Mouse (Mus musculus): Measurements from ENCODE around the gene Kif1c. TPM values are rescaled to one million over a fixed set of nuclear protein-coding genes. Genes with fewer than 3 reads are reported as not detected.
A peak's percentile ranks its signal among the peaks of the same experiment; 100 is the strongest.

Kif1c gene
- polyA plus RNA-seq, 1 experiment from 2014 or later = 2.3 TPM

DNA sequence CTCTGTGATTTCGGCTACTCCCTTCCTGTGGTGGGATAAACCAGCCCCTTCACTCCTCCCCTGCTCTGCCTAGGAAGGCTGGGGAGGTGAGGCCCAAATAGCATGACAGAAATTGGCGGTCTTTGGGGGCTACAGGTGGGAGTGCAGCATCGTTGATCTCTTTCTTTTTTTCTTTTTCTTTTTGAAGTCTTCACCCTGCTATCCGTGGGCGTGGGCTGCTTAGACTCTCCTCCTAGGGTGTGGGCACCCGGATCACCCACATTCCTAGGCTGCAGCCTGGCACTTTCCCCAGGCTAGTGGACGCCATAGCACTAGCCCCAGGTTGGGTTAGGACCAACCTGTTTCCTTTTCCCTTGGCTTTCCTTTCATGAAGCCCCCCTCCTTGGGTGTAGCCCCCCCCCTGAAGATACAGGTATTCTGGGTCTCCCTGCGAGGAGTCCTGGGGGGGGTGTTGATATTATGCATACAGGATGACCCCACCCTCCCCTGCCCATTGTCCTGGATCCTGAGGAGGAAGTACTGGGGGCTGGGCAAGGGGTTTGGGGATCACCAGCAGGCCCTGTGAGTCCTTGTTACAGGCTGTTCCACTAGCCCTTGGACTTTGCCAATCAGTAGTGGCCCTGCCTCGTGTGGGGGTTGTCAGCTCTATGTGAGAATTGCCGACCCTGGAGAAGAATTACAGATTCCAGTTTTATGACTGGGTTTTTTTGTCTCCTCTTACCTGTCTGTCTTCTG, 1.0 kb downstream of the Kif1c start:
- H3K9ac ChIP-seq (ENCODE audit: low read depth, low read length) = peak overlapping the region; percentile 95
- ATAC-seq = peak; percentile 11; the same call in 1 of the 2 replicates
- 9% methylated on average over 10 of the region's 10 CpGs for WGBS
- no peaks in the 10 kb centered on the region for H3K27me3 ChIP-seq (replicated peaks; ENCODE audit: control insufficient read depth, insufficient read depth, low read length)
- peak overlapping the region; percentile 93 for H3K4me2 ChIP-seq (ENCODE audit: low read depth, low read length)
- H3K4me3 ChIP-seq (ENCODE audit: low read length) = peak overlapping the region; percentile 85
- peak overlapping the region; percentile 98 for H3K27ac ChIP-seq (ENCODE audit: low read length)
- H3K36me3 ChIP-seq (ENCODE audit: control insufficient read depth, insufficient read depth, low read length) = peaks cover 4% of the 10 kb centered on the region
- no peaks in the 10 kb centered on the region for H3K9me3 ChIP-seq (ENCODE audit: control insufficient read depth, low read length)
- peaks cover 19% of the 10 kb centered on the region for H3K4me1 ChIP-seq (ENCODE audit: control insufficient read depth, insufficient read depth, low read length)

- Histone ChIP-seq H3K36me3 (ENCODE audit: control insufficient read depth, insufficient read depth, low read length) (peaks cover 4% of the 10 kb centered on the region), H3K27me3 (replicated peaks; ENCODE audit: control insufficient read depth, insufficient read depth, low read length) (no peaks in the 10 kb centered on the region), H3K4me3 (ENCODE audit: low read length) (peak overlapping the region; percentile 85), H3K4me1 (ENCODE audit: control insufficient read depth, insufficient read depth, low read length) (peaks cover 19% of the 10 kb centered on the region), H3K27ac (ENCODE audit: low read length) (no peak overlapping the region), H3K4me2 (ENCODE audit: low read depth, low read length) (peak overlapping the region; percentile 93), H3K9ac (ENCODE audit: low read depth, low read length) (peak overlapping the region; percentile 95), H3K9me3 (ENCODE audit: control insufficient read depth, low read length) (no peaks in the 10 kb centered on the region)
- no peak for ATAC-seq
- 74% methylated on average over 6 of the region's 6 CpGs for WGBS
Measured at GRCm38 (mm10) chr11:70701984-70702733, 1.8 kb downstream of the Kif1c start.

DNA sequence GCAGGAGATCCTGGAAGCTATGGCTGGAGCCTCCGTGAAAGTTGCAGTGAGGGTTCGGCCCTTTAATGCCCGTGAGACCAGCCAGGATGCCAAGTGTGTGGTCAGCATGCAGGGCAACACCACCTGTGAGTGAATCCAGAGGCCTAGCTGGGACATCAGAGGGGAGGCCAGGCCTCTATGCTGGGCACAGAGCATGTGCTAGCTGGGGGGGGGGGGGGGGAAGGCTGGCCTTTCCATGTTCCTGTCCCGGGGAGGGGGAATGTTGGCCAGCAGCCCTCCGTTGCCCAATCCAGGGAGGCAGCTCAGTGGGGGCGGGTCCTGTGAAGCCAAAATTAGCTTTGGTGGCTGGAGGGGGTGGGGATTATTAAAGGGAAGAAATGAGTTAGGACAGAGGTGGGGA, 2.4 kb downstream of the Kif1c start:
- no peak for ATAC-seq
- Histone ChIP-seq H3K4me2 (ENCODE audit: low read depth, low read length) (peak overlapping the region; percentile 93; the same call in 1 of the 2 replicates), H3K4me3 (ENCODE audit: low read length) (no peak overlapping the region), H3K36me3 (ENCODE audit: control insufficient read depth, insufficient read depth, low read length) (peaks cover 4% of the 10 kb centered on the region), H3K27ac (ENCODE audit: low read length) (no peak overlapping the region), H3K27me3 (replicated peaks; ENCODE audit: control insufficient read depth, insufficient read depth, low read length) (no peaks in the 10 kb centered on the region), H3K9me3 (ENCODE audit: control insufficient read depth, low read length) (no peaks in the 10 kb centered on the region), H3K9ac (ENCODE audit: low read depth, low read length) (peak overlapping the region; percentile 50; the same call in 1 of the 2 replicates), H3K4me1 (ENCODE audit: control insufficient read depth, insufficient read depth, low read length) (peaks cover 19% of the 10 kb centered on the region)
- WGBS = 68% methylated on average over 6 of the region's 6 CpGs

DNA sequence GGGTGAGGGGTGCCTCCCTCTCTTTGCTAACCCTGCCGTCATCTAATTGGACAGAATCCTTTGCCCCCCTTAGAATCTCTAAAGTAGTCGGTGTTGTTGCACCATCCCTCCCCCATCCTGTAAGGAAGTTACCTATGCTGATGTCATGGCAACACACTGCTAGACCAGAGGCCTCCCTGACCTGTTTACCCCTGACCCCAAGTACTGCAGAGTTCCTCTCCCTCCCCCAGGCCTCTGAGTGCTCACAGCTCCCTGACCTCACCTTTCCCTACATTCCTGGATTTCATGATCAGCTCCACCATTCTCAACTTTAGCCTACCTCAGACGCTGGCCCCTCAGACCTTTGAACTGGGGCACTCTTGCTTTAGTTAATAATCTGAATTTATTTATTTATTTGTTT, 5.8 kb downstream of the Kif1c start:
- Histone ChIP-seq H3K27ac (ENCODE audit: low read length) (no peak overlapping the region), H3K4me1 (ENCODE audit: control insufficient read depth, insufficient read depth, low read length) (peaks cover 18% of the 10 kb centered on the region), H3K9me3 (ENCODE audit: control insufficient read depth, low read length) (no peaks in the 10 kb centered on the region), H3K9ac (ENCODE audit: low read depth, low read length) (no peak overlapping the region), H3K4me2 (ENCODE audit: low read depth, low read length) (no peak overlapping the region), H3K36me3 (ENCODE audit: control insufficient read depth, insufficient read depth, low read length) (peaks cover 6% of the 10 kb centered on the region), H3K4me3 (ENCODE audit: low read length) (no peak overlapping the region), H3K27me3 (replicated peaks; ENCODE audit: control insufficient read depth, insufficient read depth, low read length) (no peaks in the 10 kb centered on the region)
- 69% methylated on average over 3 of the region's 3 CpGs for WGBS
- no peak; the same call in 1 of the 2 replicates for ATAC-seq

DNA sequence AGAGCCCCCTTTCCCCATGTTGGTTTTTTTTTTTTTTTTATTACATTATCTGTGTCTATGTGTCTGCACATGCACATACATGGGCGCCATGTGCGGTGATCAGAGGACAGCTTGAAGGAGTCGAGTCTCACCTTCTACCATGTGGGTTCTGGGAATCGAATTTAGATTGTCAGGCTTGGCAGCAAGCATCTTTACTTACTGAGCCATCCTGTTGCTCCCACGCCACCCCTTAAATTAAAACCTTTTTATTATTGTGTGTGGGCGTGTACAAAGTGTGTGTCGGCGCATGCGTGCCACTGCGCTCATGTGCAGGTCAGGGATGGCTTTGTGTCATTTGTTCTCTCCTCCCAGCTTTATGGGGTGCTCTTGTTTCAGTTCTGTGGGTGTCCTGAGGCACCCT, 10.7 kb downstream of the Kif1c start:
- Histone ChIP-seq H3K4me1 (ENCODE audit: control insufficient read depth, insufficient read depth, low read length) (peaks cover 12% of the 10 kb centered on the region; the same call in 1 of the 2 replicates), H3K4me2 (ENCODE audit: low read depth, low read length) (no peak overlapping the region), H3K4me3 (ENCODE audit: low read length) (no peak overlapping the region), H3K9ac (ENCODE audit: low read depth, low read length) (no peak overlapping the region), H3K27ac (ENCODE audit: low read length) (no peak overlapping the region), H3K9me3 (ENCODE audit: control insufficient read depth, low read length) (no peaks in the 10 kb centered on the region), H3K36me3 (ENCODE audit: control insufficient read depth, insufficient read depth, low read length) (peaks cover 5% of the 10 kb centered on the region), H3K27me3 (replicated peaks; ENCODE audit: control insufficient read depth, insufficient read depth, low read length) (no peaks in the 10 kb centered on the region)
- no peak for ATAC-seq
- WGBS = 93% methylated on average over 10 of the region's 10 CpGs

DNA sequence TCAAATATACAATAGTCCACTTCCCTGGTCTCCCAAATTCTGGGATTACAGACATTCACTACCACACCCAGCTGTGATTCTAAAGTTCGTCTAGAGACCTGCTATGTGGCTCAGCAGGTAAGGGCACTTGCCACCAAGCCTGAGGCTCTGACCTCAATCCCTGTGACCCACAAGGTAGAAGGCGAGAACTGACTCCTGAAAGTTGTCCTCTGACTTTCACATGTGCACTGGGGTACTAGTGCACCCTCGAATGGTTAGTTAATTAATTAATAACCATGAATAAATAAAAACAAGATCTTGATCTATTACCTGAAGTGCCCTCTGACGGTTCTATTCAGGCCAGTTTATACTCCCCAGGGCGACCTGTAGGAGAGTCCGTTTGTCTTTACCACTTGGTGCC, 12.9 kb downstream of the Kif1c start:
- Histone ChIP-seq H3K4me1 (ENCODE audit: control insufficient read depth, insufficient read depth, low read length) (peaks cover 12% of the 10 kb centered on the region; the same call in 1 of the 2 replicates), H3K27ac (ENCODE audit: low read length) (peak overlapping the region; percentile 46), H3K4me2 (ENCODE audit: low read depth, low read length) (no peak overlapping the region), H3K27me3 (replicated peaks; ENCODE audit: control insufficient read depth, insufficient read depth, low read length) (no peaks in the 10 kb centered on the region), H3K36me3 (ENCODE audit: control insufficient read depth, insufficient read depth, low read length) (peaks cover 12% of the 10 kb centered on the region), H3K9ac (ENCODE audit: low read depth, low read length) (no peak overlapping the region), H3K9me3 (ENCODE audit: control insufficient read depth, low read length) (no peaks in the 10 kb centered on the region), H3K4me3 (ENCODE audit: low read length) (no peak overlapping the region)
- 73% methylated on average over 6 of the region's 6 CpGs for WGBS
- ATAC-seq = peak; percentile 51

- WGBS = 86% methylated on average over 6 of the region's 6 CpGs
- Histone ChIP-seq H3K4me3 (ENCODE audit: low read length) (no peak overlapping the region), H3K9ac (ENCODE audit: low read depth, low read length) (no peak overlapping the region), H3K27me3 (replicated peaks; ENCODE audit: control insufficient read depth, insufficient read depth, low read length) (no peaks in the 10 kb centered on the region), H3K9me3 (ENCODE audit: control insufficient read depth, low read length) (no peaks in the 10 kb centered on the region), H3K36me3 (ENCODE audit: control insufficient read depth, insufficient read depth, low read length) (peaks cover 20% of the 10 kb centered on the region; the same call in 1 of the 2 replicates), H3K27ac (ENCODE audit: low read length) (no peak overlapping the region), H3K4me2 (ENCODE audit: low read depth, low read length) (no peak overlapping the region), H3K4me1 (ENCODE audit: control insufficient read depth, insufficient read depth, low read length) (peaks cover 12% of the 10 kb centered on the region; the same call in 1 of the 2 replicates)
- ATAC-seq = no peak
Measured at GRCm38 (mm10) chr11:70715832-70716231, 15.5 kb downstream of the Kif1c start.

DNA sequence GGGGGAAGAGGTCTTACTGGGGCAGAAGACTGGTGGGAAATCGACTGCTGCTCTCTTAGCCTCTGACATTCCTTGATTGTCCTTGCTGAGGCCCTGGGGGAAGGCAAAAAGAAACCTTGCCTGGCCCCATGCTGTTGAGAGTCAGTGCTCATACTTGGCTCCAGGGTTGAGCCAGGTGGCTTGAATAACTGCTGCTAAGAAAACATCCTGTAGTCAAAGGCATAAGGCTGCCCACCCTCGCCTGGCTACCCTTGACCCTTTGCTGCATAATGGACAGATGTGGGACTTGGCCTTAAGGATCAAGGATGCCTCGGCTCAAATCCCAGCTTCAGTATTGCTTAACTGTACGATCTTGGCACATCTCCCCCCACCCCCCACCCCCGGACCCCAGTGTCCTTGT, 18.1 kb downstream of the Kif1c start:
- Histone ChIP-seq H3K4me3 (ENCODE audit: low read length) (no peak overlapping the region), H3K9me3 (ENCODE audit: control insufficient read depth, low read length) (no peaks in the 10 kb centered on the region), H3K27ac (ENCODE audit: low read length) (no peak overlapping the region), H3K9ac (ENCODE audit: low read depth, low read length) (no peak overlapping the region), H3K36me3 (ENCODE audit: control insufficient read depth, insufficient read depth, low read length) (peaks cover 29% of the 10 kb centered on the region), H3K4me1 (ENCODE audit: control insufficient read depth, insufficient read depth, low read length) (peaks cover 9% of the 10 kb centered on the region; the same call in 1 of the 2 replicates), H3K27me3 (replicated peaks; ENCODE audit: control insufficient read depth, insufficient read depth, low read length) (no peaks in the 10 kb centered on the region), H3K4me2 (ENCODE audit: low read depth, low read length) (no peak overlapping the region)
- 77% methylated on average over 5 of the region's 5 CpGs for WGBS
- no peak for ATAC-seq

GRCm38 (mm10) chr11:70720567-70720966, 20.2 kb downstream of the Kif1c start:
- H3K36me3 ChIP-seq (ENCODE audit: control insufficient read depth, insufficient read depth, low read length) = peaks cover 39% of the 10 kb centered on the region
- H3K9me3 ChIP-seq (ENCODE audit: control insufficient read depth, low read length) = no peaks in the 10 kb centered on the region
- H3K9ac ChIP-seq (ENCODE audit: low read depth, low read length) = no peak overlapping the region
- no peak overlapping the region for H3K4me3 ChIP-seq (ENCODE audit: low read length)
- no peaks in the 10 kb centered on the region for H3K4me1 ChIP-seq (ENCODE audit: control insufficient read depth, insufficient read depth, low read length)
- WGBS = 87% methylated on average over 3 of the region's 3 CpGs
- H3K4me2 ChIP-seq (ENCODE audit: low read depth, low read length) = no peak overlapping the region
- no peaks in the 10 kb centered on the region for H3K27me3 ChIP-seq (replicated peaks; ENCODE audit: control insufficient read depth, insufficient read depth, low read length)
- H3K27ac ChIP-seq (ENCODE audit: low read length) = no peak overlapping the region
- ATAC-seq = no peak
